Mouse (Mus musculus): ENCODE data around the gene Cacna1c.

DNA sequence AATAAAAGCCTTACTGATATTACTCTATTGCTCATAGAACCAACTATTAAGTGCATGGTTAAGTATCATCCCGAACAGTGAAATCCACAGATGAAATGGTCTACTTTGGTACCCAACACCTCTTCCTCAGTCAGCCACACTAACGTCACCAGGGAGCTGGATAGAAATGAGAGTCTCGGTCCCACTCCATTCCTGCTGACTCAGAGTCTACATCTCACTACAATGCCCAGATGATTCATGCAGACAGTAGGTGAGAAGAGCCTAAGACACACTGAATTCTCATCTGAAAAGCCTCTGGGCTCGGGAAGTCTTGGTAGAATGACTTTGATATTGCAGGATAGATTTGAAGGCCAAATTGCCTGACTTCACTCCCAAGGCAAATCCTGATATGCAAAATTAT, 240.0 kb downstream of the Cacna1c start:
- no peak for TF ChIP-seq CTCF (IDR thresholded peaks at IDR 0.05; ENCODE audit: borderline replicate concordance, extremely low read depth, insufficient read depth, insufficient read length)
- TF ChIP-seq POLR2A (IDR thresholded peaks at IDR 0.05; ENCODE audit: borderline replicate concordance, extremely low read depth, insufficient read depth, insufficient read length, poor library complexity, severe bottlenecking): no peak
